Mouse (Mus musculus) heart, postnatal 14 days (tissue): ENCODE results near the gene Cd8b1. TPM values are rescaled to one million over a fixed set of nuclear protein-coding genes. Genes with fewer than 3 reads are reported as not detected.

Experiments used
- DNase-seq, 2 experiments: peaks; one replicate each; pipeline ENCODE4 v3.0.0; 2021 to 2022
- intact Hi-C: fragments of 180-260 bp; cut with DNase I; formaldehyde crosslinking; loops from one replicate; pipeline ENCODE4 v1.15.1; 2025
- total RNA-seq, 2 experiments: library from RNA; stranded (reverse); gene quantifications; 2 replicates each; pipeline ENCODE4 v1.2.3; 2021

Cd8b1 gene
- total RNA-seq, 2 experiments from 2014 or later, result 0.79 to 14.4 TPM

- intact Hi-C loops, result no loop called here
- DNase-seq, result no peak
Observed at GRCm38 (mm10) chr6:71339351-71339750, 16.8 kb downstream of the Cd8b1 start.

GRCm38 (mm10) chr6:71341179-71341578 is 18.6 kb downstream of the Cd8b1 start:
- intact Hi-C loops, result no loop called here
- DNase-seq, result no peak

GRCm38 (mm10) chr6:71348006-71348405 is 25.4 kb downstream of the Cd8b1 start:
- intact Hi-C loops, result no loop called here
- no peak for DNase-seq

- intact Hi-C loops, result no loop called here
- no peak for DNase-seq
Observed at GRCm38 (mm10) chr6:71351201-71351600, 28.6 kb downstream of the Cd8b1 start.

- intact Hi-C loops, result no loop called here
- DNase-seq, result no peak
Observed at GRCm38 (mm10) chr6:71352201-71352600, 29.6 kb downstream of the Cd8b1 start.

GRCm38 (mm10) chr6:71352866-71353427 is 30.4 kb downstream of the Cd8b1 start:
- intact Hi-C loops, result no loop called here
- DNase-seq, result no peak

- intact Hi-C loops, result no loop called here
- no peak for DNase-seq
Observed at GRCm38 (mm10) chr6:71353722-71354121, 31.1 kb downstream of the Cd8b1 start.

GRCm38 (mm10) chr6:71357493-71357892 is 34.9 kb downstream of the Cd8b1 start:
- intact Hi-C loops, result no loop called here
- DNase-seq, result no peak

GRCm38 (mm10) chr6:71360221-71360620 is 37.6 kb downstream of the Cd8b1 start:
- DNase-seq, result no peak
- intact Hi-C loops, result no loop called here

GRCm38 (mm10) chr6:71360751-71361150 is 38.2 kb downstream of the Cd8b1 start:
- DNase-seq, result no peak
- intact Hi-C loops, result no loop called here

GRCm38 (mm10) chr6:71361156-71361670 is 38.6 kb downstream of the Cd8b1 start:
- DNase-seq, result no peak
- intact Hi-C loops, result no loop called here

GRCm38 (mm10) chr6:71363995-71364394 is 41.4 kb downstream of the Cd8b1 start:
- DNase-seq, result no peak
- intact Hi-C loops, result no loop called here

GRCm38 (mm10) chr6:71369416-71369815 is 46.8 kb downstream of the Cd8b1 start:
- intact Hi-C loops, result no loop called here
- DNase-seq, result no peak

- intact Hi-C loops, result no loop called here
- DNase-seq, result no peak
Observed at GRCm38 (mm10) chr6:71371085-71371605, 48.6 kb downstream of the Cd8b1 start.

- no peak for DNase-seq
- intact Hi-C loops, result no loop called here
Observed at GRCm38 (mm10) chr6:71372041-71372720, 49.6 kb downstream of the Cd8b1 start.

GRCm38 (mm10) chr6:71373249-71373775 is 50.7 kb downstream of the Cd8b1 start, which contains the start of gene Cd8a:
TSS of gene Cd8a (plus strand) at chr6:71373427.
- intact Hi-C loops, result no loop called here
- DNase-seq, result no peak

GRCm38 (mm10) chr6:71374311-71374829 is 51.8 kb downstream of the Cd8b1 start:
- DNase-seq, result no peak
- intact Hi-C loops, result no loop called here

GRCm38 (mm10) chr6:71374921-71375320 is 52.3 kb downstream of the Cd8b1 start:
- intact Hi-C loops, result no loop called here
- no peak for DNase-seq

- intact Hi-C loops, result no loop called here
Observed at GRCm38 (mm10) chr6:71376711-71377110, 54.1 kb downstream of the Cd8b1 start.

GRCm38 (mm10) chr6:71381654-71382053 is 59.1 kb downstream of the Cd8b1 start:
- intact Hi-C loops, result no loop called here

More at GRCm38 (mm10) chr6:71376711-71377110, 54.1 kb downstream of the Cd8b1 start:
- no peak for DNase-seq

More at GRCm38 (mm10) chr6:71381654-71382053, 59.1 kb downstream of the Cd8b1 start:
- no peak for DNase-seq
